Mouse (Mus musculus): Measurements from ENCODE around the gene Vmn1r168.
"Not testable (repeated sequence)": the region's sequence is repeated elsewhere in the genome, so short reads cannot be mapped to it uniquely, and the experiment has no call there.

The Vmn1r168 gene

GRCm38 (mm10) chr7:23539432-23539831, at the start of gene Vmn1r168:
Gene Vmn1r168 (plus strand): TSS chr7:23539732.
- not testable (repeated sequence) for DNase-seq (ENCODE audit: low read depth)

GRCm38 (mm10) chr7:23507106-23507505, 32.4 kb upstream of the Vmn1r168 start, which contains the start of gene Vmn1r167:
Gene Vmn1r167 (minus strand): TSS chr7:23507206.
- DNase-seq (ENCODE audit: low read depth) = not testable (repeated sequence)

DNA sequence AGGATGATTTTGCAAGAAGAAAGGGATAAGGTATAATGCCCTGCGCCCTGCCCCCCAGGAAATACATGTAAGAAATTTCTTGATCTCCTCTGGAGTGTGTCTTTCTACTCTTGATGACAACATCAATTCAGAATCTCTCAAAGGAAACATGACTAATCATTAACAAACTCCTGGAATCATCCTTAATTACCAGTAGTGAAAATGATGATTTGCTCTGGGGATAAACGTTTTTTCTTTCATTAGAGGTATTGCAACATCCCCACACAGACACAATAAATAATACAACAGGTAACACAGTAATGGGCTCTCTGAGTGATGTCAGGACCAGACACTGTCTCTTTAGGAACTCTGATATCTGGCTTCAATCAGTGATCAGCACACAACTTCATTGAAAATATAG, 35.7 kb downstream of the Vmn1r168 start, which contains the start of gene Vmn1r169:
Vmn1r169 (plus strand) TSS at position 301 of the 400 bp plus-strand sequence.
- not testable (repeated sequence) for DNase-seq (ENCODE audit: low read depth)
